Mouse (Mus musculus) stomach, embryonic 14.5 days (tissue): ENCODE measurements around the gene Grin2c. TPM values are rescaled to one million over a fixed set of nuclear protein-coding genes. Genes with fewer than 3 reads are reported as not detected.

Source experiments
- ATAC-seq: fragments of 200-750 bp; cut with Nextera tagmentation; 2 replicates; pipeline ENCODE4 v1.8.0; 2017; ENCODE audit warnings: low read depth, moderate TSS enrichment; ENCODE audit not compliant: insufficient number of reproducible peaks, insufficient read depth, low FRiP score
- H3K27ac ChIP-seq: fragments of 300-500 bp; sonication (generic); 2 replicates; pipeline ENCODE4 v1.5.1; 2014; ENCODE audit warnings: mild to moderate bottlenecking, low read length, moderate library complexity, mixed read lengths
- H3K27me3 ChIP-seq: fragments of 300-500 bp; sonication (generic); 2 replicates; pipeline ENCODE4 v1.6.1; 2014; ENCODE audit warnings: low read length, control low read depth, mixed read lengths; ENCODE audit not compliant: control insufficient read depth, insufficient read depth
- H3K36me3 ChIP-seq: fragments of 300-500 bp; sonication (generic); 2 replicates; pipeline ENCODE4 v1.6.1; 2014; ENCODE audit warnings: mild to moderate bottlenecking, control low read depth, low read length, moderate library complexity, mixed read lengths; ENCODE audit not compliant: control insufficient read depth, insufficient read depth
- H3K4me1 ChIP-seq: fragments of 300-500 bp; sonication (generic); 2 replicates; pipeline ENCODE4 v1.6.1; 2014; ENCODE audit warnings: low read length, control low read depth, mixed read lengths; ENCODE audit not compliant: control insufficient read depth, insufficient read depth
- H3K4me2 ChIP-seq: fragments of 300-500 bp; sonication (generic); replicated peaks from 2 replicates; pipeline ENCODE4 v1.6.1; 2014; ENCODE audit warnings: low read depth, low read length, control low read depth
- H3K4me3 ChIP-seq: fragments of 300-500 bp; sonication (generic); 2 replicates; pipeline ENCODE4 v1.5.1; 2014; ENCODE audit warnings: low read depth, low read length, control low read depth
- H3K9ac ChIP-seq: fragments of 300-500 bp; sonication (generic); replicated peaks from 2 replicates; pipeline ENCODE4 v1.6.1; 2014; ENCODE audit warnings: low read depth, mild to moderate bottlenecking, control low read depth, low read length, moderate library complexity, mixed read lengths
- H3K9me3 ChIP-seq: fragments of 300-500 bp; sonication (generic); 2 replicates; pipeline ENCODE4 v1.6.1; 2016; ENCODE audit warnings: low read depth, low read length, control low read depth; ENCODE audit not compliant: control insufficient read depth
- WGBS: fragments of 180-500 bp; shearing (Covaris S2); extraction: QIAGEN DNeasy Blood & Tissue Kit; methylation state at CpG from one replicate; pipeline ENCODE4 v1.1.7; 2014; 5-methylcytosine and 5-hydroxymethylcytosine counted together
- polyA plus RNA-seq: library from polyadenylated mRNA; unstranded; fragments of >200 nt; fragmentation: Nextera tagmentation; extraction: Ambion mirVana; gene quantifications from 2 replicates; pipeline ENCODE4 v1.2.1, GENCODE M21; 2014

The Grin2c gene
- polyA plus RNA-seq, 1 experiment from 2014 or later, result not detected

GRCm38 (mm10) chr11:115229021-115229930 is 37.8 kb downstream of the Grin2c start:
- Histone ChIP-seq H3K9ac (no peak overlapping the region), H3K27me3 (no peaks in the 10 kb centered on the region), H3K4me2 (no peak overlapping the region), H3K27ac (no peak overlapping the region), H3K4me3 (no peak overlapping the region), H3K9me3 (no peaks in the 10 kb centered on the region), H3K4me1 (peaks cover 17% of the 10 kb centered on the region), H3K36me3 (no peaks in the 10 kb centered on the region)
- ATAC-seq, result no peak
- WGBS, result 51% methylated on average over 15 of the region's 15 CpGs

- no peak overlapping the region for H3K9ac ChIP-seq
- H3K9me3 ChIP-seq, result no peaks in the 10 kb centered on the region
- no peak for ATAC-seq
- peaks cover 19% of the 10 kb centered on the region for H3K4me1 ChIP-seq
- no peak overlapping the region for H3K27ac ChIP-seq
- H3K36me3 ChIP-seq, result no peaks in the 10 kb centered on the region
- H3K4me2 ChIP-seq, result no peak overlapping the region
- no peak overlapping the region for H3K4me3 ChIP-seq
- WGBS, result 50% methylated on average over 7 of the region's 7 CpGs
- no peaks in the 10 kb centered on the region for H3K27me3 ChIP-seq
Observed at GRCm38 (mm10) chr11:115228430-115228829, 38.6 kb downstream of the Grin2c start.

- Histone ChIP-seq H3K27ac (no peak overlapping the region), H3K9ac (no peak overlapping the region), H3K27me3 (0 out of 2 replicates have a peak, but pooled peaks cover 3% of the 10 kb centered on the region), H3K9me3 (no peaks in the 10 kb centered on the region), H3K36me3 (no peaks in the 10 kb centered on the region), H3K4me3 (no peak overlapping the region), H3K4me2 (no peak overlapping the region), H3K4me1 (peaks cover 24% of the 10 kb centered on the region)
- no peak for ATAC-seq
- WGBS, result 37% methylated on average over 12 of the region's 12 CpGs
Observed at GRCm38 (mm10) chr11:115227640-115228039, 39.4 kb downstream of the Grin2c start.

- H3K27ac ChIP-seq, result no peak overlapping the region
- H3K27me3 ChIP-seq, result 0 out of 2 replicates have a peak, but pooled peaks cover 3% of the 10 kb centered on the region
- H3K36me3 ChIP-seq, result no peaks in the 10 kb centered on the region
- no peaks in the 10 kb centered on the region for H3K9me3 ChIP-seq
- 60% methylated on average over 14 of the region's 14 CpGs for WGBS
- no peak overlapping the region for H3K9ac ChIP-seq
- no peak overlapping the region for H3K4me3 ChIP-seq
- no peak for ATAC-seq
- H3K4me1 ChIP-seq, result peaks cover 25% of the 10 kb centered on the region
- H3K4me2 ChIP-seq, result no peak overlapping the region
Observed at GRCm38 (mm10) chr11:115226811-115227491, 40.1 kb downstream of the Grin2c start.

- 89% methylated on average over 6 of the region's 6 CpGs for WGBS
- Histone ChIP-seq H3K4me2 (no peak overlapping the region), H3K27me3 (0 out of 2 replicates have a peak, but pooled peaks cover 3% of the 10 kb centered on the region), H3K4me3 (no peak overlapping the region), H3K9me3 (no peaks in the 10 kb centered on the region), H3K4me1 (peaks cover 19% of the 10 kb centered on the region; the same call in 1 of the 2 replicates), H3K36me3 (no peaks in the 10 kb centered on the region), H3K27ac (no peak overlapping the region), H3K9ac (no peak overlapping the region)
- no peak for ATAC-seq
Observed at GRCm38 (mm10) chr11:115225301-115225700, 41.7 kb downstream of the Grin2c start.

GRCm38 (mm10) chr11:115224889-115225288 is 42.2 kb downstream of the Grin2c start:
- 0 out of 2 replicates have a peak, but pooled peaks cover 3% of the 10 kb centered on the region for H3K27me3 ChIP-seq
- H3K36me3 ChIP-seq, result no peaks in the 10 kb centered on the region
- H3K4me3 ChIP-seq, result no peak overlapping the region
- no peaks in the 10 kb centered on the region for H3K9me3 ChIP-seq
- peaks cover 19% of the 10 kb centered on the region; the same call in 1 of the 2 replicates for H3K4me1 ChIP-seq
- H3K9ac ChIP-seq, result no peak overlapping the region
- H3K27ac ChIP-seq, result no peak overlapping the region
- no peak overlapping the region for H3K4me2 ChIP-seq
- WGBS, result 42% methylated on average over 8 of the region's 8 CpGs
- ATAC-seq, result no peak

- Histone ChIP-seq H3K27ac (no peak overlapping the region), H3K36me3 (no peaks in the 10 kb centered on the region), H3K9ac (no peak overlapping the region), H3K9me3 (no peaks in the 10 kb centered on the region), H3K27me3 (0 out of 2 replicates have a peak, but pooled peaks cover 3% of the 10 kb centered on the region), H3K4me1 (peaks cover 19% of the 10 kb centered on the region; the same call in 1 of the 2 replicates), H3K4me2 (no peak overlapping the region), H3K4me3 (no peak overlapping the region)
- WGBS, result 67% methylated on average over 6 of the region's 6 CpGs
- ATAC-seq, result no peak
Observed at GRCm38 (mm10) chr11:115223877-115224276, 43.2 kb downstream of the Grin2c start.

GRCm38 (mm10) chr11:115223451-115223850 is 43.6 kb downstream of the Grin2c start:
- 71% methylated on average over 11 of the region's 11 CpGs for WGBS
- H3K27me3 ChIP-seq, result 0 out of 2 replicates have a peak, but pooled peaks cover 3% of the 10 kb centered on the region
- no peak overlapping the region for H3K4me3 ChIP-seq
- no peak overlapping the region for H3K9ac ChIP-seq
- peaks cover 19% of the 10 kb centered on the region; the same call in 1 of the 2 replicates for H3K4me1 ChIP-seq
- H3K36me3 ChIP-seq, result no peaks in the 10 kb centered on the region
- no peak overlapping the region for H3K27ac ChIP-seq
- H3K9me3 ChIP-seq, result no peaks in the 10 kb centered on the region
- no peak for ATAC-seq
- H3K4me2 ChIP-seq, result no peak overlapping the region
